In the genomic region with DNA sequence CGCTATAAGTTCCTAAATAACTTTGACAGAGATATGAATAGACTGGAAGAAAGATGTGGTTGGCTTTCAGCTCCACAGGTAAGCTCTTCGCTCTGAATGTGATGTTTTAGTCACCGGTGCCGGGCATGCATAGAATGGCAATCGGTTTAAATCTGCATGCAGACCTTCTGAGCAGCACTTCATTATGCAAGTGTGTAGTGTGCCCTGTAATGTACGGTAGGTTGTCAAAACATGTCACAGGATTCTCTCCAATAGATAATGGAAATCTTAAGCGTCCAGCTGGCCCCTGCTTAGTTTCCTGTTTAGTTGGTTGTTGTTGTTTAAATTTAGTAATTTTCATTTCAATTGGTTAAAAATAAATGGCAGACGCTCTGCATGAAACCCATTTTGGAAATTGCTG, we compare ENCODE assay signal across 21 mouse cellular contexts.
"Had no signal": no experiment of that assay in that cellular context is flagged by ENCODE, and none has a peak within 500 bp of the region (broad histone marks: within the 10 kb centered on the region; RNA-seq: fewer than 3 reads in every experiment).

No protein-coding gene starts in this region.

- H3K27me3 ChIP-seq: lung, embryonic 15.5 days; megakaryocyte, embryonic 14.5 days; midbrain, embryonic 13.5 days; midbrain, embryonic 15.5 days; neural tube, embryonic 13.5 days; neural tube, embryonic 15.5 days had no signal

- H3K9ac ChIP-seq: liver, postnatal 0 days; lung, embryonic 15.5 days; midbrain, embryonic 13.5 days; midbrain, embryonic 15.5 days; neural tube, embryonic 13.5 days; neural tube, embryonic 15.5 days had no signal

- H3K4me2 ChIP-seq: lung, embryonic 15.5 days; midbrain, embryonic 11.5 days; midbrain, embryonic 13.5 days; midbrain, embryonic 15.5 days; neural tube, embryonic 13.5 days; neural tube, embryonic 15.5 days had no signal

- H3K27ac ChIP-seq: lung, embryonic 15.5 days; macrophage; midbrain, embryonic 13.5 days; midbrain, embryonic 15.5 days; neural tube, embryonic 13.5 days; neural tube, embryonic 15.5 days had no signal

- H3K4me1 ChIP-seq: lung, embryonic 15.5 days; megakaryocyte, embryonic 14.5 days; midbrain, embryonic 15.5 days; neural tube, embryonic 13.5 days; neural tube, embryonic 15.5 days had no signal

- H3K36me3 ChIP-seq: lung, embryonic 15.5 days; midbrain, embryonic 13.5 days; midbrain, embryonic 15.5 days; neural tube, embryonic 13.5 days; neural tube, embryonic 15.5 days had no signal

- H3K4me3 ChIP-seq: lung, embryonic 15.5 days; megakaryocyte, embryonic 14.5 days; midbrain, embryonic 13.5 days; midbrain, embryonic 15.5 days; neural tube, embryonic 13.5 days; neural tube, embryonic 15.5 days had no signal

- DNase-seq: liver, postnatal 0 days; lung, adult 2 months; lung, postnatal 14 days; lung, postnatal 36 days; retina, postnatal 1 day; right cerebral cortex, adult 18-20 months; right cerebral cortex, postnatal 25 days; right cerebral cortex, postnatal 4 days; spleen, adult 18-20 months; thymus, adult 18-20 months; thymus, postnatal 14 days; thymus, postnatal 36 days had no signal

- ATAC-seq: liver, postnatal 0 days; lung, postnatal 0 days; midbrain, embryonic 13.5 days; midbrain, embryonic 15.5 days had no signal

- H3K9me3 ChIP-seq: lung, embryonic 15.5 days; midbrain, embryonic 13.5 days; midbrain, embryonic 15.5 days; neural tube, embryonic 13.5 days; neural tube, embryonic 15.5 days had no signal
